Mouse (Mus musculus) cerebellum, adult (tissue): Measurements from ENCODE around the gene Cacna1d.
A peak's percentile ranks its signal among the peaks of the same experiment; 100 is the strongest.

ENCODE experiments used
- ATAC-seq: cut with Nextera tagmentation; 2 replicates; pipeline ENCODE4 v1.9.2; 2017; ENCODE audit warnings: mild to moderate bottlenecking, moderate library complexity, mixed read lengths; ENCODE audit not compliant: insufficient number of reproducible peaks, low FRiP score, low TSS enrichment

Cacna1d gene

DNA sequence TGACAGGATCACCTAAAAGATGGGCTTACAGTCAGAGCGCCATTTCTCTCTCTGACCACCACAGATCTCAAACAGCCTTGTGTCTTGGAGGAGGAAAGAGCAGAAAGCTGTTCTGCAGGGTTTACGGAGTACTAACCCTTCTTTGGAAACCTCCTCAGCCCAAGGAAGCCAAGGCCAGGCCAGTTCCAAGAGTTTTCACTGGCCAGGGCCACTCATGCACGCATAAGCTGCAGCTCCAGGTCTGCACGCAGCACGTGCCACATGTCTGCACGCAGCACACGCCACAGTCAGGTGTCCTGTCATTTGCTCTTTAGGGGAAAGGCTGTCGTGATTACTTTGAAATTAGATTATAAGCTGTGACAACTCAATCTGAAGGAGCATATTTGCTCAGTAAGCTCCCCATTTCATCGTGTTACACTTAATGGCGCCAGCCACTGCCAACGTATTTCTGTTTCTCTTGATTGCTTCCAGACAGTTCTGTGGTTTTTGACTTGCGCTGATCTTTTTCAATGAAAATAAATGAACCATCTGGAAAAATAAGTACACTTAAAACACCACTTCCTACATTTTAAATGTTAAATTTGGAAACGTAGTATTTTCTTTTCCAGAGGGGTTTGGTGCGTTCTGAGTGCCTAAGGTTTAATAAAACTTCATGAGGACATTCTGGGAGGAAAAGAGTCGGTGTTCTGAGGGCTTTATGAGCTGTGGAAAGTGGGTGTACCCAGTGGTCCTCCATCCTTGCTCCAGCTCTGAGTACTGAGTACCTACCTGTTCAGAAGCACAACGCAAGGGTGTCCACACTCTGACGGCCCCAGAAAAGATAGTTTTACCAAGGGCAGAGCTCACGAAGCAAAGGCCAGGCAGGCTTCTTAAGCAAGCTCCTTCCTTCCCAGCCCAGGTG is 308.4 kb downstream of the Cacna1d start:
- no peak for ATAC-seq

DNA sequence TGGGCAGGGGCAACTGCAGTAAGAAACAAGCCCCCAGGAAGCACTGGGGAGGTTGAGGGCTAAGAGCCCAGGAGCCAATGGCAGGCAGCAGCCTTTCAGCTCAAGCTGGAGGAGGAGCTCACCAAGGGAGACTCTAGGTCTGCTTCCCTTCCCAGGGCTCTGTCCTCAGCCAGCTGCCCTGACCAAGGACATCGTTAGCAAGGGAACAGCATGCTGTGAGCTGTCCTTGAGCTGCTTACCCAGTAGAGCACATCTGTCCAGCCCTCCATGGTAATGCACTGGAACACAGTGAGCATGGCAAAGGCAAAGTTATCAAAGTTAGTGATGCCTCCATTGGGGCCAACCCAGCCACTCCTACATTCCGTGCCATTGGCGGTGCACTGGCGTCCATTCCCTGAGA is 312.9 kb downstream of the Cacna1d start:
- no peak for ATAC-seq

DNA sequence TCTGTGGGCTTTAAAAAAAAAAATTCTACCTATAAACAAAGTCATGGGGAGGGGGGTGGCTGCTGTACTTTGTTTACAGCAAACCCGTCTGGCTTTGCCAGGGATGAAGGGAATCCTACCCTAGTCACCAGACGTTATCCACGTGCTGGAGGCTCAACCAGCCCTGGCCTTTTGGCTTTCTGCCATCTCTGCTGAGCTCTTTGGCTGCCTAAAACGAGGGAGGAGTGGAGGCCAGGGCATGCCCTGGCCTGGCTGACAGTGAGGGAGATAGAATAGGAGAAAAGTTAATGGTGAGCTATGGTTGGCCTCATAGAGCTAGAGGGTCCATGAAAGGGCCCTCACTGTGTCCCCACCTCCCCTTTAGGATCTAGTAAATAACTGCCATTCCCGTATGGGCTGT is 313.4 kb downstream of the Cacna1d start:
- peak; percentile 68 for ATAC-seq

DNA sequence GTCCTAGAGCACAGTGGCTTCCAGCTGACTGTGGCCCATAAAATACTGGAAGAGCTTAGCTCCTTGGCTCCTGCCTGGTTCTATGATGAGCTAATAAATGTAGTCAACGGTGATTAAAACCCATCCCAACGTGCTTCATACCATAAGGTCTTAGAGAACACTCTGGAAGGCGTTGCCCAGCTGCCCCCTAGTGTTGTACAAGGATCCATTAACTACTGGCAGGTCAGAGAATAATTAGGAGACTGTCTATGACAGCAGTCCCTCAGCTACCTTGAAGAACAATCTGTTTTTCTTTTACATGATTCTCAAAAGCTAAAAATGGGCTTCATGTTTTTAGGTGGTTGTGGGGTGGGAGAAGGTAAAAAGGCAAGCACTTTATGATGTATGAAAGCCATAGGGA is 315.9 kb downstream of the Cacna1d start:
- no peak for ATAC-seq

DNA sequence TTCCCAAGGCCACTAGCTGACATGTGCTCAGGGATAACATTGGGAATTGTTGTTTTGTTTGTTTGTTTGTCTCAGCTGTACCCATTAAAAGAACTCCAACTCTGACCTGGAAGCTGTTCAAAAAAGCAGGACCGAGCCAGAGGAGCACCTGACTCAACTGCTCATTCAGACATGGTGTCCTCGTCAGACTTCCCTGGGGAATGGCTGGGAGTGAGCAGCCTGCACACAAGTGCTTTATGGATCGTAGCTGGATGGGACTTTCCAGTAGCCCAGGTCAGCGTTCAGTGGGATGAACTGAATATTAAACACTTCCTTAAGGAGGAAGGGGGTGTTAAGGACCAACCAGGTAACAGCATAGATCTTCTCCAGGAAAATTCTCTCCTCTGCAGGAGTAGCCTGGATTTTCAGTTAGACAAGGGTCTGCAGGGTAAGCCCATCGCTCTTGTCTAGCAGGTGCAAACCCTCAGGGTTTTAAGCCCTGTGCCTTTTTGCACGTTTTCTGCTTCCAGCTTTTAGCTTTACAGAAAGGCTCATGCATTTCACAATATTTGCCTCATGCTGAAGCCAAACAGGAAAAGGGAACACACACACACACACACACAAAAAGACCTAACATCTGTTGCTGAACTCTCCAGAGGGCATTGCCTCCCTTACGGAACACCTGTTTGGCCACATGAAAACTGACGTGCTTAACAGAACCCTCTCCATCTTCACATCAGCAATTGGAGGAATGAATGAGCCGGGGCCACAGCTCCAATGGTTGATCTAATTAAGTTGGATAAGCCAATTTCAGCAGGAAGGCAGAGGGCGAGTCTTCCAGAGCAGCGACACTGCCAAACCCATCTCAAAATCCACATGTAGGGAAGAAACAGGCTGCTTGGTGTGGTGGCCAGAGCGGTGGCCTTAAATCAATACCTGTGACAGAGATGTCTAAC is 318.2 kb downstream of the Cacna1d start:
- no peak for ATAC-seq

DNA sequence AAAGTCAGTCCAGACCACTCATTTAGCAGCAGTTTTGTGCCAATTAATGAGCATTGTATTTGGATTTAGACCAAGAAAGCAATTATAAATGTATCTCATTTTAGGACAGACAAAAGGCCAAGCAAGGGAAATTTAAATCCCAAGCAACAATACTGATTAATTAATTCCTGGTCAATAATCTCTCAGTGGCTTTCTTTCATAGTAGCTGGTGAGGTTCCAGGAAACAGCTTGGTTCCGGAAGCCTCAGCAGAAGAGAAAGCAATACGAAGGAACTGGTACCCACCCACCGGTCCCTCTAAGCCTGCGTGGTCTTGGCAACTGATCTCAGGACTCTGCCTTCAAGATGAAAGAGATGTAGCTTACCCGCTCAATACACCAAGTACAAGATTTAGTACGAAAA is 319.7 kb downstream of the Cacna1d start:
- no peak for ATAC-seq

DNA sequence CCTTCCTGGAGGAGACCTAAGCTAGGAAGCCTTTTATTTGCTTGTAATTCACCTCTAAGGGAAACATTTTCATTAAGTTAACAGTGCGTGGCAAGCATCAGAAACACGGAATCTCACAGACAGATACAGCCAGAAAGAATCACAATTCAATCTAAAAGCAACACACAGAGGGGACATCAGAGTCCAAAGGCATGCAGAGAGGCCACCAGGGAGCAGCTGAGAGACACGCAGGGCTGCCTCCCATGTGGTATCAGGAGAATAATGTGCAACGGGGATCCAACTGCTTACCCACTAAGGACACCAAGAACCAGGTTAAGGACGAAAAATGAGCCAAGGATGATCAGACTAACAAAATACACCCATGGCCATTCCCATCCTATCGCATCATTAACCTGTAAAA is 320.2 kb downstream of the Cacna1d start:
- no peak for ATAC-seq

DNA sequence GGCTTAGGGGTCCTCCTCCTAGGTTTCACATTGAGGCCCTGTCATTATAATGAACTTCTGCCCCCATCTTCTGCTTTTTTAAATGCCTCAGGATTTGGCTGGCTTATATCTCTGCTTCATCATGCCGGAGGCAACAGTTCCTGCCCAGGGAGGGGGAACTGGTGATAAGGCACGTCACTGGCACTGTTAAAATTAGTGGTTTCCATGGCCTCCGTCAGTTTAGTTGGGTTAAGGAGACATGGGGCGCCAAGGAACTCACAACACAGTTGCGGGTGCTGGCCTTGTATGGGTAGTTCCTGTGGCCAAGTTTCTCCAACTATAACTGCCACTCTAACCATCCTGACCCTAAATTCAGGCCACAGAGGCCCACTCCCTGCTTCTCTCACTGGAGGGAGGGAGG is 321.8 kb downstream of the Cacna1d start:
- ATAC-seq: no peak

DNA sequence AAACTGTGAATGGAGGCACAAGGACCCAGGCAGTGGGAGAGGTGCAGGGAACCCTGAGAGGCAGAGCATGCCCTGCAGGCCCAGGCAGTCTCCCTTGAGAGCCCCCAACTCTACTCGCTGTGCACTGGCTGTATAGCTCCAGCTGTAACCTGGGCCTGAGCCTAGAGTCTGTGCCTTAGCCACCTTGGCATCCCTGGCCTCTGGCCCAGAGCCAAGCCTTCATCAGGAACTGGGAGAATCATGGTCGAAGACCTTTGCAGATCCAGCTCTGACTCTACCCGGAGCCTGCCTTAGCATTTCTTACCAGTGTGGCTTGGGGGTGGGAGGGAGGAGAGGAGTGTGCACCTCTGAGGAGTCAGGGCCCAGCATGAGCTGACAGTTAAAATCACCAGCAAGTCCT is 322.4 kb downstream of the Cacna1d start:
- no peak for ATAC-seq

DNA sequence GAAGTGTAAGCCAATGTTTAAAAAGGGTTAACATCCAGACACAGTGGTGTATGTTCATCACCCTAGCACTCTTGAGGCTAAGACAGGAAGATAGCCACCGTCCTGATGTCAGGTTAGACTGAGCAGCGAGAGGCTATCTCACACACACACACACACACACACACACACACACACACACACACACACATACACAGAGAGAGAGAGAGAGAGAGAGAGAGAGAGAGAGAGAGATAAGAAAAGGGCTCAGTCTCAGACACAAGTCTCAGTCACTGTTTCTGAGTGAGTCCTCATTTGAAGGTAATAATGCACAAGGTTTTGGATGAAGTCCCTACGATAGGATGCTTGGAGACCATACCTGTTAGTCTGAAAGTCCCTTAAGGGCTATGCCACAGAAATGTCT is 322.9 kb downstream of the Cacna1d start:
- ATAC-seq: no peak

DNA sequence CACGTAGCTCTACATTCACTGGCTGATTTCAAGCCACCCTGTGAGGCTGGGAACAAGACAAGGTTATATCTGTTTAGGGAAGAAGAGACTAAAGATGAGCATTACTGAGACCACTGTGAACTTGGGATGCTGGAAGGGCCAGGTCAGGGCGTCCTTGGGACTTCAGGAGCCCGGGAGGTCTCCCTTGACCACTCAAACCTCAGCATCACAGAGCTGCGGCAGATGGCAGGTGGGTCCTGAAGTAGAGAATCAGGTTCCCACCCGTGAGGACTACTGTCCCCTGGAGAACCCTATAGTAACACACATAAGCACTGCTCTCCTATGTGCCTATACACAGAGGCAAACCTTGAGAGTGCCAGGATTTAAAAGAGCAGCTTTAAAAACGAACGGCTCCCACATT is 323.6 kb downstream of the Cacna1d start:
- no peak for ATAC-seq

DNA sequence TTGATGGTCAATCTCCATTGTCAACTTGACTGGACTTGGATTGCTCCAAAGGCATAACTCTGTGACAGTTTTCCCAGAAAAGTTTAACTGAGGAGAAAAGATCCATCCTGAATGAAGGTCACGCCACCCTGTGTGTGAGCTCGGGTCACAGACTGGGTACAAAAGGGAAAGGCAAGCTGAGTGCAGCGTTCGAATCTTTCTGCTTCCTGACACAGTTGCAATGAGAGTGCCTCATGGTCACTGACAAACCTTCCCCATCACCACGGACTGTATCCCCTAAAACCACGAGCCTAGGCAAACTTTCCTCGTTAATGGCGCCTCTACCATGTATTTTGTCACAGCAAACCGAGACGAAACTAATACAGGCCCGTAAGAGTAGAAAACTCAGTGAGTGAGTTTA is 325.2 kb downstream of the Cacna1d start:
- no peak for ATAC-seq

DNA sequence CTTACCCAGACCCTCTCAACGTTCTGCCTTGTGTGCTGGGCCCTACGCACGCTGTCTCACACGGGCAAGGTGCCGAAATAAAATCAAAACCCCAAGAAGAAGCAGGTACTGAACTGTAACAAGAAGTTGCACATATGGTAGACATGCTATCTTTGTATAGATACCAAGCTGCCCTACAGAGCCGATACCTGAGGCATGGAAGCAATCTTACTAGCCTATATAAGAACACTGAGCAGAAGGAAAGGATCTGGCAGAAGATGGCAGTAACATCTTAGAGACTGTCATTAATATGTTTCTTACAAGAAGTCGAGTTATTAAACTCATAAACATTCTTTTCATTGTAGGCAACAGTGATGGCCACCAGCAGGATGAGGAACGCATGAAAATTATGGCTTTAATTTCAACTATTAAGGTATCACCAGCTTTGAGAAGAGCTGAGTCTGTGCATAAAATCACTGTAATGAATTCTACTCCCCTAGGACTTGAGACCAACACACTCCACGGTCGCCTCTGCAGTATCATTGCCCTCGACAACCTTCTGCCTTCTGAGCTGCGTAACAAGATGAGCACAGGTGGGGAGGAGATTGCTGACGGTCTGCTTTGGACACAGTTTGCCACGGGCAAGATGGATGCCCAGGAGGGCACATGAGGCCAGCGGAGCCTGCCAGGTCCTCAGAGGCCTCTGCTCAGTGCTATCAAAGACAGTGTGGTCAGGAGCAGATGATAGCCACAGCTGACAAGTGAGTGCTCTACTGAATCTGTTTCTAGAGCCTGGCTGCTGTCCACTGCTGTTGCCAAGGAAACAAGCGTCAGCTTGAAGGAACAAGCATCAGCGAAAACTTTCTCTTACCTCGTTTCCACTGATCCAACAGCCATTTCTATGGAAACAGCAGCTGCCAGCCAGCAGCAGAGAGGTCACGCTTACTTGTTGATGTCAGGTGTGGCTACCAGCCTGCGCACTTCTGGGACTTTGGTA is 327.2 kb downstream of the Cacna1d start:
- ATAC-seq: no peak

DNA sequence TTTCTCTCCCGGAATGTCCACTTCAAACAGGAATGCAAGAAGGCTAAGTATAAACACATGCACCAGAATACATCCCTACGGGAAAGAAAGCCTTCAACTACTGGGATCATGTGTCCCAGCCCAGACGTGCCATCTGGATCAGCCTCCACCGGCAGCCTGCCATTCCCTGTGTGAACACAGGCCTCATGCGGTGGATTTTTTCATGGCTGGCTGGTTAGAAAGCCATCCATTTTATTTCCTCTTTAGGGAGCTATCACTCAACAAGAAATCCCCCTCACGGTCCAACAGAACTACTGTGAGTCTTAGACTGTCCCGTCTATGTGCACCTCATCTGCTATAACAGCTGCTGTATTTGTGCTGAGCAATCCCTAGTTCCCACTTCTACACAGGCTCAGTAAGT is 343.5 kb downstream of the Cacna1d start:
- ATAC-seq: 0 out of 2 replicates have a peak, but pooled peaks have one; percentile 40

DNA sequence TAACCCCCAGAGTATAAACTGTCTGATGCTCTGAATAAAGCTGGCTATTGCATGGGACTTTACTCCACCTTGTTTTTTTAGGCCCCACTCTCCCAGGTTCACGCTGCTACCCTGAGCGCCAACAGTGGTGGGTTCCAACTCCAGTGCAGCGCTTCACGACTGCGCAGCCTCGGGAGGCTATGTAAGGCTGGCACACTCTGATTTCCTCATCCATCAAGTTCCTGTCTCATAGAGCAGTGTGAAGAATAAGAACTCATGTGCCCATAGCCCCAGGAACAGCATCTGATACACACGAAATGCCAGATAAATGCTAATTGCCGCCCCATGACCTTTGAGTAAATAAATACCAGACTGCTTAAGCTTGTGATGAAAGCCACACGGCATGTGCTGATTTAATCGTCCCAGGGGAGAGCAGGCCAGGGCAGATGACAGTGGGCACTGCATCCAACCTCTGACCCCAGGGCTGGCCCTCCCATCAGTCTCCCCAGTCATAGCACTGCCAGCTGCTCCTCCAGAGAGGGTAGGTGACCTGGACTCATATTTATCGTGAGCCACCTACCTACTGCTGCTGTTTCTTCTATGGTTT is 352.8 kb downstream of the Cacna1d start:
- no peak for ATAC-seq

DNA sequence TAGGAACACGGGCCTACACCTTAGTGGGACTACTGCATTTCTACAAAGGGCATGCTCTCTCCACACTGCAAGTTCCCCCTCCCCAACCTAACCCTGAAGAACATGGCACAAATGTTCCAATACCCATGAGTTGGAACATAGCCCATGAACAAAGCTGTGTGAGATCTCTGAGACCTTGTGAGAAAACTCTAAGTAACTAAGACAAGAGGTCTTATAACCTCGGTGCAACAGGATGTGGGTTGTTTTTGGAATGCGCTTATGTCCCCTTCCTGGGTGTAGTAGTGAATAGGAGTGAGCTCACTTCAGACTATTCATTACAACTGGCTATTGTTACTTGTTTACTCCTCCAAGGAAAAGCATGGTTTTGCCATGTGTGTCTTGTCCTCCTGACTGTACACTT is 353.3 kb downstream of the Cacna1d start:
- no peak for ATAC-seq

DNA sequence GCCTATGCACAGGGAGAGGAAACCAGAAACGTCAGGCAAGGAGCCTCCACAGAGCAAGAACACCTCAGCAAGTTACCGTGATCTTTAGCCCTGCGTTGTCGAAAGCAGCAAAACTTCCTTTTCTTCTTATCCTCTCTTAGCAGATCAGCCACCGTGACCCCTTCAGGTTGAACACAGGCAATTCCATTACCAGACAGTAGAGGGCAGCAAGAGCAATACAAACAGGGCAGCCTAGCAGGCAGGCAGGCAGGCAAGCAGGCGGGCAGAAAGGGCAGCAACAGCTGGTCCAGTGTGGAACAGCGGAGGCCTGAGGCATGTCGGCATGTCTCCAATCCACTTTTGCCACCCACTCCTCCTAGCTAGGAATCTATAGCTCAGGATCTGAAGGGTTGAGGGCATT is 354.3 kb downstream of the Cacna1d start:
- ATAC-seq: peak; percentile 53

DNA sequence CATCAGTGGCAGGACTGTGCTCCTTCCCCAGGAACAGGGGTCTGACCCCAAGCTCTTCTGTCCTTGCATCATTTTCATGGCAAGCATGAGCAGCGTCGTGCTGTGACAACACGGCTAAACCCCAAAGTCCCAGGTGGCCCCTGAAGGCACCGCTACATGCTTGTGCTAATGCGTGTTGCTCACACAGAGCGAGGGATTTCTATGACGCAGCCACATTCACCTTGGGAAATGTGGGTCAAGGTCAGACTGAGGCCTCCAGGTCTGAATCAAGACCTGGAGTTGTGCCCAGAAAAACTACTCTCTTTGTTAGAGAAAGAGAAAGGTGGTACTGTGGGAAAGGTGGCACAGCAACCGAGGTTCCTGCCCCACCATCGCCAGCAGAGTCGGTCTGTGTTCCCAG is 355.9 kb downstream of the Cacna1d start:
- ATAC-seq: no peak

DNA sequence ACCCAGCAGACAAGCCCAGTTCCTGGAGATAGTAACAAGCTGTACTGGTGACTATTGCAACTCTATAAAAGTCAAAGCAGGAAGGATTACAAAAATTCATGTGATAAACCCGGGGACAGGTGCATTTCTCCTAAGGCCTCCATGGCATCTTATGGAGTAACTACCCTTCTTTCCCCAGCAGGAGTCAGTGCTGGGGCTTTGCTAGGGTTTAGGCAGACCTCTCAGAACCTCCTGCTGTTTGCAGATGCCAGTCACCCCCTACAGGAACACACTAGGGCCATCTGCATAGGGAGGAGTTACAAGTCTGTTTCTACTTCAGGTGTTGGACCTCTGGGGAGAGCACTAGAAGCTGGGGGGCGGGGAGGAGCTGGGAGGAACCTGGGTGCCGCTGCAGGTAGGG is 357.6 kb downstream of the Cacna1d start:
- ATAC-seq: no peak

DNA sequence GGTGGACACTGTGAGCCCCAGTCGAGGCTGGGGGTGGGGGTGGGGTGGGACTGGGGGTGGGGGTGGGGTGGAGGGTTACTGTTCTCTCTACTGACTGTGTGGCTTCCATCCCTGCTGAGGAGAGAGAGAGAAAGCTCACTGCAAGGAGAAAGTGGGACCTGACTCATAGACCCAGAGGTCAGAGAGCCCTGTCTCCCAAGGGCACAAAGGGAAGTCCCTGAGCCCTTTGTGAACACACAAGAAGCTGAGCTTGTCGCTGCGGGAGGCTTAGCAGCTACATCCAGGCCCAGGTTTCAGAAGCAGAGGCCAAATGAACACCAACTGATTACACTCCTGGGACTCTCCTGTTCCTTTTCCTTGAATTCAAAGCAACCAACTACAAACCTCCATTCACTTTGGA is 360.0 kb downstream of the Cacna1d start:
- ATAC-seq: no peak
